Mouse (Mus musculus): Measurements from ENCODE around the gene Traf7.
A peak's percentile ranks its signal among the peaks of the same experiment; 100 is the strongest.

The Traf7 gene

GRCm38 (mm10) chr17:24527723-24528559 lies at the start of gene Traf7:
TSS of gene Traf7 (minus strand) at chr17:24527938.
- peak; percentile 100 for DNase-seq (ENCODE audit: extremely low read depth, low read depth, low spot score)

GRCm38 (mm10) chr17:24573811-24574210 lies 46.1 kb upstream of the Traf7 start:
- DNase-seq (ENCODE audit: extremely low read depth, low read depth, low spot score), result no peak

GRCm38 (mm10) chr17:24572651-24573245 lies 45.0 kb upstream of the Traf7 start:
- no peak for DNase-seq (ENCODE audit: extremely low read depth, low read depth, low spot score)

- no peak for DNase-seq (ENCODE audit: extremely low read depth, low read depth, low spot score)
Measured at GRCm38 (mm10) chr17:24569837-24570236, 42.1 kb upstream of the Traf7 start.

GRCm38 (mm10) chr17:24567034-24567779 lies 39.5 kb upstream of the Traf7 start:
- DNase-seq (ENCODE audit: extremely low read depth, low read depth, low spot score), result no peak

- DNase-seq (ENCODE audit: extremely low read depth, low read depth, low spot score), result no peak
Measured at GRCm38 (mm10) chr17:24565792-24566191, 38.1 kb upstream of the Traf7 start.

GRCm38 (mm10) chr17:24565092-24565491 lies 37.4 kb upstream of the Traf7 start:
- no peak for DNase-seq (ENCODE audit: extremely low read depth, low read depth, low spot score)

- no peak for DNase-seq (ENCODE audit: extremely low read depth, low read depth, low spot score)
Measured at GRCm38 (mm10) chr17:24564422-24564821, 36.7 kb upstream of the Traf7 start.

- no peak for DNase-seq (ENCODE audit: extremely low read depth, low read depth, low spot score)
Measured at GRCm38 (mm10) chr17:24563638-24564037, 35.9 kb upstream of the Traf7 start.

- DNase-seq (ENCODE audit: extremely low read depth, low read depth, low spot score), result no peak
Measured at GRCm38 (mm10) chr17:24561592-24561991, 33.9 kb upstream of the Traf7 start.

- no peak for DNase-seq (ENCODE audit: extremely low read depth, low read depth, low spot score)
Measured at GRCm38 (mm10) chr17:24560301-24561028, 32.7 kb upstream of the Traf7 start.

GRCm38 (mm10) chr17:24559146-24559545 lies 31.4 kb upstream of the Traf7 start:
- no peak for DNase-seq (ENCODE audit: extremely low read depth, low read depth, low spot score)

GRCm38 (mm10) chr17:24558600-24559099 lies 30.9 kb upstream of the Traf7 start:
- no peak for DNase-seq (ENCODE audit: extremely low read depth, low read depth, low spot score)

- no peak for DNase-seq (ENCODE audit: extremely low read depth, low read depth, low spot score)
Measured at GRCm38 (mm10) chr17:24557091-24557490, 29.4 kb upstream of the Traf7 start.

GRCm38 (mm10) chr17:24551050-24551444 lies 23.3 kb upstream of the Traf7 start:
- DNase-seq (ENCODE audit: extremely low read depth, low read depth, low spot score), result no peak

GRCm38 (mm10) chr17:24550416-24551049 lies 22.8 kb upstream of the Traf7 start:
- no peak for DNase-seq (ENCODE audit: extremely low read depth, low read depth, low spot score)

- peak; percentile 92 for DNase-seq (ENCODE audit: extremely low read depth, low read depth, low spot score)
Measured at GRCm38 (mm10) chr17:24549618-24550415, 22.1 kb upstream of the Traf7 start, which contains the start of gene Pkd1. TSS of gene Pkd1 (plus strand) at chr17:24549834.

GRCm38 (mm10) chr17:24548921-24549617 lies 21.3 kb upstream of the Traf7 start:
- DNase-seq (ENCODE audit: extremely low read depth, low read depth, low spot score), result no peak

- no peak for DNase-seq (ENCODE audit: extremely low read depth, low read depth, low spot score)
Measured at GRCm38 (mm10) chr17:24548435-24548834, 20.7 kb upstream of the Traf7 start.

Measured in fat pad, adult 2 months (tissue).